Mouse (Mus musculus): ENCODE data around the gene Cilp. TPM values are rescaled to one million over a fixed set of nuclear protein-coding genes. Genes with fewer than 3 reads are reported as not detected.

Cilp gene
- polyA plus RNA-seq, 1 experiment from 2014 or later, result 0.04 TPM

DNA sequence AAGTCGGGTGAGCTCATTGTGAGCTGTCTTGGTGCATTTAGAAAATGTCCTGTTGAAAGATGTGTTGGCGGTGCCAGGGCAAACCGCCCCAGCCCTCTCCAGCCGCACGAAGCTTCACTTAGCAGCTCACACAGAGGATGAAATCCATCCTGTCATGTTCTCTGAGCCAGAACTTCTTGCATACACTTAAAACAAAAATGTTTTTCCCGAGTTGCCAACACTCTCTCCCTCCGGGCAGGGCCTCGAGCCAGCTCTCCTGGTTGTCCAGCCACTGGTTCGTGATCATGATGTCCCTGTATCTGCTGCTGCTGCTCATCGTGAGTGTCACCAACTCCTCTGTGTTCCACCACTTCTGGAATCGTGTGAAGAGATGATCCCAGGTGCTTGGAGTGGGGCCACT is 27.4 kb upstream of the Cilp start:
- H3K9me3 ChIP-seq (replicated peaks), result no peaks in the 10 kb centered on the region
- H3K36me3 ChIP-seq, result peaks cover 3% of the 10 kb centered on the region
- H3K4me3 ChIP-seq, result no peak overlapping the region
- H3K4me1 ChIP-seq, result peaks cover 23% of the 10 kb centered on the region
- 86% methylated on average over 11 of the region's 11 CpGs for WGBS
- H3K27ac ChIP-seq (replicated peaks), result 0 out of 2 replicates have a peak overlapping the region, but pooled peaks have one; percentile 42
- H3K27me3 ChIP-seq (ENCODE audit: low read depth, poor library complexity, severe bottlenecking), result no peaks in the 10 kb centered on the region
- no peak for DNase-seq (ENCODE audit: low spot score)

DNA sequence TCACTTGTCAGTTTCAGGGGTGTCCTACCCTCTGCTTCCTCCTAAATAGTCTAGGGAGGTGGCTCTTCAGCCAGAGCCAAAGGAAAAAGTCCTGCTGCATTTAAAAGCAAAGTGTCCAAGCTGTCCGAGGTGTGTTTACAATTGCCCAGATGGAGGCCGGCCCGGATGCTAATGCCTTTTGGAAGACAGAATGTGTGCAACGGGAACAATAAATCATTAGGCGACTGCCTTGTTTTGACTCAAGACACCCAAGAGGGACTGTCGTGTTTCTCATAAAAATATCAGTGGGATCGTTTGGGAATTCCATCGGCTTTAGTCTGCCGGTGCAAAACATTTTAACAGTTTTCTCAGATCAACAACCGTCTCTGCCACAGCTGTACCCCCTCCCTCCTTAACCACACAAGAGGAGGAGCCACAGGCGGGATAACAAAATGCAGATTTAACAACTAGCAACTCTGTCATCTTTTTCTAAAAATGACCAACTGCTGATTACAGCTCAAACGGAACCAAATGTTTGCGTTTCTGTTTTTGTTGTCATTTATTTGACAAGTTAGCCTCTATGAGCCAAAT is 26.7 kb upstream of the Cilp start:
- H3K27ac ChIP-seq (replicated peaks), result peak overlapping the region; percentile 42; the same call in 1 of the 2 replicates
- no peaks in the 10 kb centered on the region for H3K9me3 ChIP-seq (replicated peaks)
- H3K27me3 ChIP-seq (ENCODE audit: low read depth, poor library complexity, severe bottlenecking), result no peaks in the 10 kb centered on the region
- peaks cover 30% of the 10 kb centered on the region for H3K4me1 ChIP-seq
- no peak for DNase-seq (ENCODE audit: low spot score)
- peaks cover 3% of the 10 kb centered on the region for H3K36me3 ChIP-seq
- WGBS, result 83% methylated on average over 13 of the region's 13 CpGs
- H3K4me3 ChIP-seq, result no peak overlapping the region

DNA sequence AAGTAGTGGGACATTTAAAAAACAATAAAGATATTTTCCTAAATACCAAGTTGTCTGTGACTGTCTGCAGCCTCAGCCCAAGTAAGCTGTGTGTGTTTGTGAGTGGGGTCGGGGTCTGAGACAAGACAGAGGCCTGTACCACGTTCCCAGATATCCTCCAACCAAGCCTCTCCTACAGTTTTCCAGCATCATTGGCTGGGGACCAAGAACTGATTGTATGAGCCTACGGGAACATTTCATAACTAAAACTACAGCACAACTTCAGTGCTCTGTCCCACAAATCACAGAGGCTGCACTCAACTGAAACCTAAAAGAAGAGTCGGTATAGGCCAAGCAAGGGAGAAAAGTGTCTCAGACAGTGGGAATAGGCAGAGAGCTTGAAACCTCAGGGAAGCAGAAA is 25.8 kb upstream of the Cilp start:
- DNase-seq (ENCODE audit: low spot score), result no peak
- WGBS, result 95% methylated on average over 4 of the region's 4 CpGs

DNA sequence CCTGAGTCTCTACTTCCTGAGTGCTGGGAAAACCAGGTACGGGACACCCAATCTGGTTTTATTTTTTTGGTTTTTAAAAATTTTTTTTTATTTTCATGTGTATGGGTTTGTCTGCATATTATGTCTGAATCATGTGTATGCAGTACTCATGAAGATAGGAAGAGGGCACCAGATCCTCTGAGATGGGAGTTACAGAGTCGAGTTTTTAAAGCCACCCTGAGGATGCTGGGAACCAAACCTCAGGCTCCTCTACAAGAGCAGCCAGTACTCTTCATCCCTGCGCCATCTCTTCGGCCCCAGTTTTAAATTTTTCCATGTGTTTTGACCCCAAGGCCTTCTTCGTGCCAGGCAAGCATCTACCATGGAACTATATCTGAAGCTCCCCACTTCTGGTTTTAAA is 25.2 kb upstream of the Cilp start:
- DNase-seq (ENCODE audit: low spot score), result no peak
- H3K36me3 ChIP-seq, result peaks cover under 1% of the 10 kb centered on the region
- no peaks in the 10 kb centered on the region for H3K27me3 ChIP-seq (ENCODE audit: low read depth, poor library complexity, severe bottlenecking)
- H3K27ac ChIP-seq (replicated peaks), result no peak overlapping the region
- H3K9me3 ChIP-seq (replicated peaks), result no peaks in the 10 kb centered on the region
- H3K4me1 ChIP-seq, result peaks cover 43% of the 10 kb centered on the region
- no peak overlapping the region for H3K4me3 ChIP-seq
- 94% methylated on average over 5 of the region's 5 CpGs for WGBS

More for the DNA sequence above, 25.8 kb upstream of the Cilp start:
- no peaks in the 10 kb centered on the region for H3K27me3 ChIP-seq (ENCODE audit: low read depth, poor library complexity, severe bottlenecking)
- H3K4me3 ChIP-seq, result no peak overlapping the region
- H3K36me3 ChIP-seq, result peaks cover 3% of the 10 kb centered on the region
- peaks cover 39% of the 10 kb centered on the region for H3K4me1 ChIP-seq
- no peaks in the 10 kb centered on the region for H3K9me3 ChIP-seq (replicated peaks)
- H3K27ac ChIP-seq (replicated peaks), result no peak overlapping the region

DNA sequence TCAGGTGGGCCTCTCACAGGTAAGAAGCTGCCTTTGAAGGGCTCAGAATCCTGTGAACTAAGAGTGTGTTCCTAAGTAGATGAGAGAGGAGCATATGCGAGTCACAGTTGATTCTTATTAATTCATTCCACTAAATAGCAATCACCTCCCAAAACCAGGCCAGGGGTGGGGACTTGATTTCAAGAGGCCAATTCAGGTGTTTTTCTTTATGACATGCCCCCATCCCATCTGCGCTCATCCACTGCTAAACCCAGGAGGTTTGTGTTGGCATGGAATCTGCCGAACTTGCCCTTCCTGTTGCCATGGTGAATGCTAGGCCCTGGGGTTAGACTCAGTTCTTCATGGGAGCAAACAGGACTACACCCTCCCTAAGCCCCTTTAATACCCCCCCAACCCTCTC is 24.4 kb upstream of the Cilp start:
- H3K27me3 ChIP-seq (ENCODE audit: low read depth, poor library complexity, severe bottlenecking), result no peaks in the 10 kb centered on the region
- H3K27ac ChIP-seq (replicated peaks), result peak overlapping the region; percentile 35
- H3K4me3 ChIP-seq, result no peak overlapping the region
- WGBS, result 85% methylated on average over 3 of the region's 3 CpGs
- no peaks in the 10 kb centered on the region for H3K9me3 ChIP-seq (replicated peaks)
- H3K4me1 ChIP-seq, result peaks cover 43% of the 10 kb centered on the region
- no peak for DNase-seq (ENCODE audit: low spot score)
- H3K36me3 ChIP-seq, result no peaks in the 10 kb centered on the region

DNA sequence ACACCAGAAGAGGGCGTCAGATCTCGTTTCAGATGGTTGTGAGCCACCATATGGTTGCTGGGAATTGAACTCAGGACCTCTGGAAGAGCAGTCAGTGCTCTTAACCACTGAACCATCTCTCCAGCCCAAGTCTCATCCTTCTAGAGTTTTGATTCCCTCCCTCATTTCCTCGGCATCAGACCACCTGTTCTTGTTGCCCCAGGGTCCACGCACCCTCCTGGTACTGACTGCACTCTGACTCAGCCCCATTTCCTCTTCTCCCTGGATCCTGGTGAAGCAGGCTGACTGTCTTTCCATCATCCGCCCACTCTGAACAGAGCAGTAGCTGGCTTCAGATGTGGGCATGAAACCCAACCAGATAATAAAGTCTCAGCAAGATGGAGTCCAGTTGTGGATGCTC is 23.0 kb upstream of the Cilp start:
- Histone ChIP-seq H3K4me3 (no peak overlapping the region), H3K27me3 (ENCODE audit: low read depth, poor library complexity, severe bottlenecking) (no peaks in the 10 kb centered on the region), H3K9me3 (replicated peaks) (no peaks in the 10 kb centered on the region), H3K27ac (replicated peaks) (peak overlapping the region; percentile 35; the same call in 1 of the 2 replicates), H3K4me1 (peaks cover 43% of the 10 kb centered on the region), H3K36me3 (no peaks in the 10 kb centered on the region)
- 74% methylated on average over 5 of the region's 5 CpGs for WGBS
- DNase-seq (ENCODE audit: low spot score), result no peak

DNA sequence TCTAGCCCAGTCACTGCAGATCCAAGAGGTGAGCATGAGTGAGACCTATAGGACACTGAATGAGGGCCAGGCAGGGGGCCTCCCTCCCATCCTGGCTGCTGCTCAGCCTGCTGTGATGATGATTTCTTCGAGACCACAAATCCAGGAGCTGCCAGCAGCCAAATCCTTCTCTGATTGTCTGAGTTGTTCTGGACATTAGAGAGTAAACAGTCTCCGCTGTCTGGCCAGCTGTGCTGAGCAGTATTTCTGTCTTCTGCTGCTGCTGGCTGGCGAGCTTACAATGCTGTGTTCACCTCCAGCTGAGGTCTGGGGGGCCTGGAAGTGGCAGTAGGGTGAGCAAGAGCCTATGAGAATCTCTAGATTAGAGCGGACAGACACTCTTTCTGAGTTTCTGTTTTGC is 21.7 kb upstream of the Cilp start:
- no peak overlapping the region for H3K4me3 ChIP-seq
- 56% methylated on average over 4 of the region's 4 CpGs for WGBS
- no peak for DNase-seq (ENCODE audit: low spot score)
- peaks cover 45% of the 10 kb centered on the region for H3K4me1 ChIP-seq
- peak overlapping the region; percentile 35 for H3K27ac ChIP-seq (replicated peaks)
- H3K9me3 ChIP-seq (replicated peaks), result no peaks in the 10 kb centered on the region
- H3K27me3 ChIP-seq (ENCODE audit: low read depth, poor library complexity, severe bottlenecking), result no peaks in the 10 kb centered on the region
- no peaks in the 10 kb centered on the region for H3K36me3 ChIP-seq

DNA sequence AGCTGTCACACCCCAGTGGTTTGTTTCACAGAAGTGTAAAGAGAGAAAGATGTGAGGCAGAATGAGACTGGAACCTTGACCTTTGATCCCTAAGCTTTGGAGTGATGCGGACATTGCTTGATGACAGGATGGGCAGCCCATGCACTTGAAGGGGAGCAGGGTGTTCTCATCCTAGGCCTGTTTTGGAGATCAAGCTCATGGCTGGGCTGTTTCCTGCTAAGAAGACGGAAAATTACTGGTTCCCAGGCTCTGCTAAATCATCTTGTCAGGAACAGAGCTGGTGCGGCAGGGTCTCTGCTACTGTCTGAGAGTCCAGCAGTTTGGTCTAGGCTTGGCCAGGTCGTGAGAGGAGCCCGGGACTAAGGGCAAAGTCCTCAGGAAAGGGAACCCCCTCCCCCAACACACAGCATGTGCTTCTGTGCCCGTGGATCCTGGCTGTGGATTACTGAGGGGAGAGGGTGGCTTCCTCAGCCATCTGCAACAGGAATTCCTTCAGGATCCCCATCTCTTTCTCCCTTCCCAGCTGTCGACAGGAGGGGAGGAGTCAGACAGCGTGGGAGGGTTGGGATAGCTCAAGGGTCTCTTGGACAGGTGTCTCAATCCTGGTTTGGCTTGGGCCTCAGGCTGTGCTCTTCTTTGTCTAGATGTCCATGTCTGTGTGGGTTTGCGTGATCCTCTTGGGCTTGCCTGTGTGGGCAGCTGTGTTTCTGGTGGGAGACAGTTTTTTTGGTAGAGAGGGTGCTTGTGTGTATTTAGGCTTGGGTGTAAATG is 20.8 kb upstream of the Cilp start:
- 66% methylated on average over 9 of the region's 9 CpGs for whole genome bisulfite sequencing
- H3K4me3 ChIP-seq, result no peak overlapping the region
- H3K4me1 ChIP-seq, result peaks cover 45% of the 10 kb centered on the region
- H3K27me3 ChIP-seq (ENCODE audit: low read depth, poor library complexity, severe bottlenecking), result no peaks in the 10 kb centered on the region
- 0 out of 2 replicates have a peak overlapping the region, but pooled peaks have one; percentile 35 for H3K27ac ChIP-seq (replicated peaks)
- no peak for DNase-seq (ENCODE audit: low spot score)
- H3K36me3 ChIP-seq, result no peaks in the 10 kb centered on the region
- no peaks in the 10 kb centered on the region for H3K9me3 ChIP-seq (replicated peaks)

DNA sequence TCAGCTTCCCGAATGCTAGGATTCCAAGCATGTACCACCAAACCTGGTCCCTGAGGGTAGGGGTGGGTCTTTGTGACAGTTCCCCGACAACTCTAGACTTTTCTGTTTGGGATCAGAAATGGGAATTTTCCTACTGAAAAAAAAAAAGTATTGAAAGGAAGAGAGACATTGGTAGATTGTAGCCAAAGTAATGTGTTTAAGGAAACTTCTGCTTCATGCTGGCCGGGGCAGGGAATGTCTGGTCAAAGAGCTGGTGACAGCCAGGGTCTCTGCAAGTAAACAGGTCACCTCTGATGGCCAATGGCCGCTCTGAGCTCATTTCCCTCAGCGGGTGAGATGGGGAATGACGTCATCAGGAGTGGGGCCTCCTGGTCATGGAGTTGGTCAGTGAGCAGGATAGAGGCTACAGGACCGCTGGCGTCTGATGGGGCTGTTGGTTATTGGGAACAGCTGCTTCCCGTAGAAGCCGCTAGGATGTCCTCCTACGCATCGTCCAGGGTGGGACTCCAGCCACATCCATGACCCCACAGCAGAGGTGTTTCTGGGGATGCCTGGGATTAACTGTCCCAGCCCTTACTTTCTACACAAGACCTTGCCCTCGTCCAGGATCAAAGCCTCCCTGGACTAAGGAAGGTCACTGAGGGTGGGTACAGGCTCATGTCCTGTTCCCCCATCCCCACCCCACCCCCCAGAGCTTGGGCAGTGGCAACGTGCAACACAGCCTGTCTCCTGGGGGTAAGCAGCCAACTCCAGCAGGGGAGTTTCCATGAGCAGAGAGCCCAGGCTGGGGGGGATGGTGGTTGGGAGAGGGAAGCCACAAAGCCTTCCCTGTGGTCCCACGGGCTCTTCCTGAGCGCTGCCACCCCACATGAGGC is 17.2 kb upstream of the Cilp start:
- peak overlapping the region; percentile 49; the same call in 1 of the 2 replicates for H3K27ac ChIP-seq (replicated peaks)
- no peaks in the 10 kb centered on the region for H3K36me3 ChIP-seq
- no peak for DNase-seq (ENCODE audit: low spot score)
- H3K27me3 ChIP-seq (ENCODE audit: low read depth, poor library complexity, severe bottlenecking), result no peaks in the 10 kb centered on the region
- WGBS, result 80% methylated on average over 16 of the region's 16 CpGs
- H3K9me3 ChIP-seq (replicated peaks), result no peaks in the 10 kb centered on the region
- H3K4me3 ChIP-seq, result no peak overlapping the region
- peaks cover 24% of the 10 kb centered on the region for H3K4me1 ChIP-seq

DNA sequence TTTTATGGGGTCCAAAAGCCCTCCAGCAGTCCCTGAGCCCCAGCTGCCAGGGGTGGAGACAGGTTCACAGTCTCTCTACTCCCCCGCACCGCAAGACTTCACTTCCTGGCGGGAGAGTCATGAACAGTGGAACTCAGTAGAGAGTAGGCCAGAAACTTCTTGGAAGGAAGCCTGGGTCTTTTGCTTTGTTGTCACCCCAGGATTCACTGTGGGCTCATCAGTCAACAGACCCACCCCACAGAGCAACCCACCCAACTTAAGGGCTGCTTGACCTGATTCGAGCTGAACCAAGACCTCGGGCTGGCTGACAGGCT is 16.6 kb upstream of the Cilp start:
- Histone ChIP-seq H3K27ac (replicated peaks) (peak overlapping the region; percentile 49; the same call in 1 of the 2 replicates), H3K27me3 (ENCODE audit: low read depth, poor library complexity, severe bottlenecking) (no peaks in the 10 kb centered on the region), H3K9me3 (replicated peaks) (no peaks in the 10 kb centered on the region), H3K36me3 (no peaks in the 10 kb centered on the region), H3K4me3 (no peak overlapping the region), H3K4me1 (peaks cover 18% of the 10 kb centered on the region)
- WGBS, result 93% methylated on average over 5 of the region's 5 CpGs
- no peak for DNase-seq (ENCODE audit: low spot score)

DNA sequence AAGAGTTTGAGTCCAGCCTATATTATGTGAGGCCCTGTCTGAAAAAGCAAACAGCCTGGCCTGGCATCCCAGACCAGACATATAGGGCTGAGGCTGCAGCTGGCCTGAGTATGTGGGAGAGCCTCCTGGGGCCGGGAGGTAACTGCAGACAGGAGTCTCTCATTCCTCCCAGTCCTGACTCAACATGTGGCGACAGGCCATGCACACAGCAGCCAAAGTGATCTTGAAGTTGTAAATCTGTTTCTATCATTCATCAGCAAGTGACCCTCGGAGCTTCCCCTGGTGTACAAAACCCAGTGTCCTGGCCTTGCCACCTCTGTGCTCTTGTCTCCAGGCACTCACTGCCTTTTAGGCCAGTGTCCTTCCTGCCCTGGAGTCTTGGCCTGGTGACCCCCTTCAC is 13.0 kb upstream of the Cilp start:
- H3K27me3 ChIP-seq (ENCODE audit: low read depth, poor library complexity, severe bottlenecking), result no peaks in the 10 kb centered on the region
- peaks cover 14% of the 10 kb centered on the region for H3K4me1 ChIP-seq
- WGBS, result 82% methylated on average over 3 of the region's 3 CpGs
- no peak for DNase-seq (ENCODE audit: low spot score)
- no peak overlapping the region for H3K4me3 ChIP-seq
- H3K9me3 ChIP-seq (replicated peaks), result no peaks in the 10 kb centered on the region
- no peaks in the 10 kb centered on the region for H3K36me3 ChIP-seq
- no peak overlapping the region for H3K27ac ChIP-seq (replicated peaks)

DNA sequence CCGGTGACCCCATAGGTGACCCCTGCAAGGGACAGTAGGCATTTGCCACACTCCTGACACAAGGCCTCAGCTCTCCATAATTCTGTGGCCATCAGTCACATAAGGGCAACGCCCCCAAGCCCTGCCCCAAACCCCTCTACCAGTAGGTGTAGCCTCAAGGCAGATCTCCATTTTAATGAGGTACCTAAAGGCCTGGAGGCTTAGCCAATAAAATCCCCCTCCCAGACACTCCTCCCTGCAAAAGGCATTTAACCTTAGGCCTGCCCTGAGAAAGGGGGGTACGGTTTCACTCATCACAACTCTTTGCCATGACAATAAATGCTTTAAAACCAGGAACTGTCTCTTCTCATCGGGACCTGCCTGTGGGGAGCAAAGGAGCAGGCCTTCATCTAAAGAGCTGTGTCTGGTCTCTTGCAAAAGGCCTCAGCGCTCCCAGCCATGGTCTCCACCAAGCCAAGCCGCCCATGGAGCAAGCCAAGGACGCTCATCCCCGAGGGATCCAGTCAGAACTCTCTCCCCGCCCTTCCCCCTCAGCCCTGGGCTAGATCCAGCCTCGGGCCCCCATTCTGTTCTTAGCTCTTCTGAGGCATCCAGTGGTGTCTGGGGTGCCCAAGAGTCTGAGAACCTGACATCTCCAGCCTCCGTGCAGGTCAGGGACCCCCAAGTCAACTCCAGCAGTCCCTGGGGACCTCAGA is 8.9 kb upstream of the Cilp start:
- WGBS, result 76% methylated on average over 11 of the region's 11 CpGs
- Histone ChIP-seq H3K27ac (replicated peaks) (no peak overlapping the region), H3K27me3 (ENCODE audit: low read depth, poor library complexity, severe bottlenecking) (no peaks in the 10 kb centered on the region), H3K36me3 (no peaks in the 10 kb centered on the region), H3K9me3 (replicated peaks) (no peaks in the 10 kb centered on the region), H3K4me1 (peaks cover 11% of the 10 kb centered on the region), H3K4me3 (no peak overlapping the region)
- no peak for DNase-seq (ENCODE audit: low spot score)
